Mouse (Mus musculus): Measurements from ENCODE around the gene Eci2.
"Not testable (repeated sequence)": the region's sequence is repeated elsewhere in the genome, so short reads cannot be mapped to it uniquely, and the experiment has no call there.

The Eci2 gene

GRCm38 (mm10) chr13:34991581-34992273 lies 35.2 kb downstream of the Eci2 start:
- no peak for DNase-seq

GRCm38 (mm10) chr13:34983479-34983878 lies 43.4 kb downstream of the Eci2 start:
- DNase-seq = not testable (repeated sequence)

GRCm38 (mm10) chr13:34978635-34979034 lies 48.3 kb downstream of the Eci2 start:
- not testable (repeated sequence) for DNase-seq

- no peak for DNase-seq
Measured at GRCm38 (mm10) chr13:34977410-34977809, 49.5 kb downstream of the Eci2 start.

GRCm38 (mm10) chr13:34976116-34976515 lies 50.8 kb downstream of the Eci2 start:
- DNase-seq = no peak

- no peak for DNase-seq
Measured at GRCm38 (mm10) chr13:34973770-34974169, 53.1 kb downstream of the Eci2 start.

- peak; percentile 31 for DNase-seq
Measured at GRCm38 (mm10) chr13:34973149-34973548, 53.7 kb downstream of the Eci2 start.

- DNase-seq = not testable (repeated sequence)
Measured at GRCm38 (mm10) chr13:34972456-34972855, 54.4 kb downstream of the Eci2 start.

GRCm38 (mm10) chr13:34965647-34966046 lies 61.2 kb downstream of the Eci2 start:
- DNase-seq = not testable (repeated sequence)

GRCm38 (mm10) chr13:34964866-34965265 lies 62.0 kb downstream of the Eci2 start:
- no peak for DNase-seq

GRCm38 (mm10) chr13:34964419-34964818 lies 62.5 kb downstream of the Eci2 start:
- peak; percentile 42 for DNase-seq

GRCm38 (mm10) chr13:34963511-34964397 lies 63.1 kb downstream of the Eci2 start, which contains the start of gene Eci3:
Gene Eci3, minus strand, starts transcription at chr13:34963810.
- DNase-seq = peak; percentile 83

GRCm38 (mm10) chr13:34960996-34961770 lies 65.7 kb downstream of the Eci2 start:
- DNase-seq = peak; percentile 50

- DNase-seq = not testable (repeated sequence)
Measured at GRCm38 (mm10) chr13:34958158-34958557, 68.7 kb downstream of the Eci2 start.

GRCm38 (mm10) chr13:34956901-34957300 lies 70.0 kb downstream of the Eci2 start:
- no peak for DNase-seq

- not testable (repeated sequence) for DNase-seq
Measured at GRCm38 (mm10) chr13:34951437-34951836, 75.5 kb downstream of the Eci2 start.

- DNase-seq = no peak
Measured at GRCm38 (mm10) chr13:34942370-34942769, 84.5 kb downstream of the Eci2 start.

- no peak for DNase-seq
Measured at GRCm38 (mm10) chr13:34934931-34935644, 91.8 kb downstream of the Eci2 start.

Measured in kidney, adult 18-20 months (tissue).